Mouse (Mus musculus) MEL (cell line): Measurements from ENCODE around the gene Rpusd4.

Source experiments
- CTCF ChIP-seq, 3 experiments: IDR thresholded peaks in 2 of 3; conservative IDR thresholded peaks in 1 of 3; 2 replicates each; pipeline ENCODE4 v1.5.1; 2011 to 2012; ENCODE audit warnings: low read length in 3 of 3, low read depth in 2 of 3, mild to moderate bottlenecking in 2 of 3, improper control_type of control experiment in 1 of 3, inconsistent platforms in 1 of 3, mixed read lengths in 1 of 3, moderate library complexity in 1 of 3; ENCODE audit not compliant: control insufficient read depth in 1 of 3, insufficient read depth in 1 of 3, poor library complexity in 1 of 3, severe bottlenecking in 1 of 3
- E2F4 ChIP-seq: IDR thresholded peaks from 2 replicates; pipeline ENCODE4 v1.6.1; 2011; ENCODE audit warnings: low read depth, low read length, improper control_type of control experiment, borderline replicate concordance
- ELF1 ChIP-seq: IDR thresholded peaks from 2 replicates; pipeline ENCODE4 v1.6.1; 2014; ENCODE audit warnings: low read depth, mild to moderate bottlenecking, inconsistent platforms, low read length, improper control_type of control experiment, moderate library complexity
- EP300 ChIP-seq, 2 experiments: IDR thresholded peaks; 2 replicates each; pipeline ENCODE4 v1.6.1; 2011; ENCODE audit warnings: improper control_type of control experiment in 2 of 2, low read length in 2 of 2, low read depth in 1 of 2, mild to moderate bottlenecking in 1 of 2
- ETS1 ChIP-seq: IDR thresholded peaks from 2 replicates; pipeline ENCODE4 v1.6.1; 2012; ENCODE audit warnings: low read depth, mild to moderate bottlenecking, inconsistent platforms, low read length, improper control_type of control experiment, moderate library complexity
- GABPA ChIP-seq: IDR thresholded peaks from 2 replicates; pipeline ENCODE4 v1.6.1; 2012; ENCODE audit warnings: low read depth, mild to moderate bottlenecking, inconsistent platforms, low read length, improper control_type of control experiment, moderate library complexity
- JUND ChIP-seq: IDR thresholded peaks from 2 replicates; pipeline ENCODE4 v1.6.1; 2011; ENCODE audit warnings: low read depth, mild to moderate bottlenecking, improper control_type of control experiment, low read length
- POLR2A ChIP-seq, 2 experiments: IDR thresholded peaks; 2 replicates each; pipeline ENCODE4 v1.6.1; 2011 to 2012; ENCODE audit warnings: low read length in 2 of 2, mild to moderate bottlenecking in 2 of 2, control low read depth in 1 of 2, improper control_type of control experiment in 1 of 2, low read depth in 1 of 2, moderate library complexity in 1 of 2; ENCODE audit not compliant: control insufficient read depth in 1 of 2, insufficient read depth in 1 of 2, poor library complexity in 1 of 2
- POLR2AphosphoS2 ChIP-seq: IDR thresholded peaks from 2 replicates; pipeline ENCODE4 v1.6.1; 2011; ENCODE audit warnings: low read length, improper control_type of control experiment
- SMC3 ChIP-seq: IDR thresholded peaks from 2 replicates; pipeline ENCODE4 v1.6.1; 2011; ENCODE audit warnings: low read depth, low read length, improper control_type of control experiment
- TBP ChIP-seq: IDR thresholded peaks from 2 replicates; pipeline ENCODE4 v1.8.0; 2011; ENCODE audit warnings: low read depth, low read length, improper control_type of control experiment
- TCF12 ChIP-seq: IDR thresholded peaks from 2 replicates; pipeline ENCODE4 v1.6.1; 2014; ENCODE audit warnings: low read depth, mild to moderate bottlenecking, inconsistent platforms, low read length, improper control_type of control experiment, moderate library complexity
- USF1 ChIP-seq: IDR thresholded peaks from 2 replicates; pipeline ENCODE4 v1.6.1; 2014; ENCODE audit warnings: low read depth, mild to moderate bottlenecking, inconsistent platforms, low read length, improper control_type of control experiment, moderate library complexity
- USF2 ChIP-seq, 2 experiments: IDR thresholded peaks; 2 replicates each; pipeline ENCODE4 v1.6.1; 2011 to 2012; ENCODE audit warnings: improper control_type of control experiment in 2 of 2, low read length in 2 of 2, borderline replicate concordance in 1 of 2, inconsistent platforms in 1 of 2, low read depth in 1 of 2, mild to moderate bottlenecking in 1 of 2; ENCODE audit not compliant: insufficient read depth in 1 of 2

GRCm38 (mm10) chr9:35293465-35293864 is 25.8 kb downstream of the Rpusd4 start:
- TF ChIP-seq TCF12 (no peak), CTCF (IDR thresholded peaks at IDR 0.05 in 2 of 3, conservative IDR thresholded peaks at IDR 0.05 in 1 of 3; ENCODE audit: control insufficient read depth in 1 of 3, insufficient read depth in 1 of 3, low read depth in 2 of 3, low read length in 3 of 3, poor library complexity in 1 of 3, severe bottlenecking in 1 of 3) (no peak), ELF1 (no peak), JUND (no peak), EP300 (IDR thresholded peaks at IDR 0.05; ENCODE audit: low read depth in 1 of 2, low read length in 2 of 2) (no peak), POLR2AphosphoS2 (no peak), USF2 (IDR thresholded peaks at IDR 0.05; ENCODE audit: borderline replicate concordance in 1 of 2, insufficient read depth in 1 of 2, low read depth in 1 of 2, low read length in 2 of 2) (no peak), GABPA (no peak), TBP (no peak), ETS1 (no peak), POLR2A (IDR thresholded peaks at IDR 0.05; ENCODE audit: control insufficient read depth in 1 of 2, insufficient read depth in 1 of 2, low read depth in 1 of 2, low read length in 2 of 2, poor library complexity in 1 of 2) (no peak), USF1 (no peak), SMC3 (no peak), E2F4 (no peak)
